Mouse (Mus musculus) myocyte (in vitro differentiated cells): ENCODE measurements around the gene Cabp7. TPM values are rescaled to one million over a fixed set of nuclear protein-coding genes. Genes with fewer than 3 reads are reported as not detected.
A peak's percentile ranks its signal among the peaks of the same experiment; 100 is the strongest.

ENCODE experiments used
- H3K27me3 ChIP-seq: one replicate; pipeline ENCODE4 v1.6.1; 2011; ENCODE audit not compliant: control insufficient read depth, insufficient read depth, insufficient read length
- H3K36me3 ChIP-seq: one replicate; pipeline ENCODE4 v1.6.1; 2011; ENCODE audit not compliant: control insufficient read depth, insufficient read depth
- H3K4me2 ChIP-seq: one replicate; pipeline ENCODE4 v1.6.1; 2011; ENCODE audit warnings: low read depth, control low read depth
- H3K4me3 ChIP-seq: one replicate; pipeline ENCODE4 v1.5.1; 2011; ENCODE audit warnings: mild to moderate bottlenecking, control low read depth, moderate library complexity
- H3K79me2 ChIP-seq: one replicate; pipeline ENCODE4 v1.6.1; 2011; ENCODE audit not compliant: control insufficient read depth, insufficient read depth
- H3ac ChIP-seq: one replicate; pipeline ENCODE4 v1.6.1; 2011; ENCODE audit not compliant: control insufficient read depth, insufficient read length
- CEBPB ChIP-seq: IDR thresholded peaks from 2 replicates; pipeline ENCODE4 v1.6.1; 2011; ENCODE audit warnings: mild to moderate bottlenecking, moderate library complexity; ENCODE audit not compliant: poor library complexity, insufficient read depth, severe bottlenecking
- E2F4 ChIP-seq: IDR thresholded peaks from one replicate; pipeline ENCODE4 v1.6.1; 2011; ENCODE audit warnings: mild to moderate bottlenecking, control low read depth, moderate library complexity; ENCODE audit not compliant: insufficient read depth
- MAX ChIP-seq: IDR thresholded peaks from one replicate; pipeline ENCODE4 v1.6.1; 2011; ENCODE audit warnings: low read depth, mild to moderate bottlenecking, control low read depth
- MYOD1 ChIP-seq, 3 experiments: IDR thresholded peaks; one replicate each; pipeline ENCODE4 v1.6.1; 2011; ENCODE audit warnings: control low read depth in 2 of 3, low read depth in 2 of 3, mild to moderate bottlenecking in 2 of 3, moderate library complexity in 1 of 3; ENCODE audit not compliant: insufficient read length in 2 of 3, control insufficient read depth in 1 of 3
- MYOG ChIP-seq, 3 experiments: IDR thresholded peaks; one replicate each; pipeline ENCODE4 v1.6.1; 2011; ENCODE audit warnings: control low read depth in 2 of 3, low read depth in 2 of 3, mild to moderate bottlenecking in 2 of 3; ENCODE audit not compliant: insufficient read length in 2 of 3, control insufficient read depth in 1 of 3, insufficient read depth in 1 of 3
- POLR2A ChIP-seq: IDR thresholded peaks from one replicate; pipeline ENCODE4 v1.6.1; 2011; ENCODE audit warnings: low read depth, mild to moderate bottlenecking, control low read depth, moderate library complexity; ENCODE audit not compliant: insufficient read length
- POLR2AphosphoS2 ChIP-seq: IDR thresholded peaks from one replicate; pipeline ENCODE4 v1.6.1; 2011; ENCODE audit warnings: low read depth, control low read depth; ENCODE audit not compliant: insufficient read length
- REST ChIP-seq: IDR thresholded peaks from one replicate; pipeline ENCODE4 v1.6.1; 2011; ENCODE audit warnings: mild to moderate bottlenecking, control low read depth, moderate library complexity; ENCODE audit not compliant: insufficient read depth, insufficient read length
- SRF ChIP-seq: IDR thresholded peaks from one replicate; pipeline ENCODE4 v1.6.1; 2011; ENCODE audit warnings: low read depth; ENCODE audit not compliant: control insufficient read depth, insufficient read length
- TCF12 ChIP-seq: IDR thresholded peaks from one replicate; pipeline ENCODE4 v1.6.1; 2011; ENCODE audit warnings: mild to moderate bottlenecking, control low read depth; ENCODE audit not compliant: poor library complexity, insufficient read depth, severe bottlenecking
- TCF3 ChIP-seq: IDR thresholded peaks from one replicate; pipeline ENCODE4 v1.6.1; 2011; ENCODE audit warnings: low read depth, control low read depth; ENCODE audit not compliant: insufficient read length
- USF1 ChIP-seq: IDR thresholded peaks from one replicate; pipeline ENCODE4 v1.6.1; 2011; ENCODE audit warnings: low read depth, mild to moderate bottlenecking, control low read depth, moderate library complexity
- polyA plus RNA-seq: library from polyadenylated mRNA; unstranded; fragments of >200 nt; fragmentation: generic; extraction: Trizol; gene quantifications from one replicate; pipeline ENCODE4 v1.2.1, GENCODE M21; 2012; ENCODE audit warnings: missing spikeins

Cabp7 gene
- polyA plus RNA-seq, 1 experiment: 0.08 TPM

DNA sequence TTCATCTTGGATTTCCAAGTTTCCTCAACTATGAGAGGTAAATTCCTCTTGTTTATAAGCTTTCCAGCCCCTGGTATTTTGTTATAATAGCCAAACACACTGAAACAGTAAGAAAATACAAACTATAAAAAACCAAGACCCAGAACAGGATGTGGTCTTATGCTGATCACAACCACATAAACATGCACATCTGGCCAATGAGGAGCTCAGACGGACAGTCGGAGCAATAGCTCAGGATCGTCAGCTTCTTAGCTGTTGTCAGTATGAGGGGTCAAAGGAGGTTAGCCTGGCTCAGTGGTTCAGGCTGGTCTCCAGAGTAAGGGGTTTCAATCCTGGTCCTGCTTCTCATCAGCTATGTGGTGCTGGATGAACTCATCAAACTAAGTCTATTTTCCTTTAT lies 36.5 kb upstream of the Cabp7 start:
- no peak overlapping the region for H3K4me3 ChIP-seq
- H3K36me3 ChIP-seq: peaks cover 27% of the 10 kb centered on the region
- TF ChIP-seq USF1 (no peak), MAX (no peak), CEBPB (no peak), REST (no peak), MYOD1 (IDR thresholded peaks at IDR 0.05; ENCODE audit: control insufficient read depth in 1 of 3, insufficient read length in 2 of 3, low read depth in 2 of 3) (no peak), TCF3 (no peak), E2F4 (no peak), MYOG (IDR thresholded peaks at IDR 0.05; ENCODE audit: control insufficient read depth in 1 of 3, insufficient read depth in 1 of 3, insufficient read length in 2 of 3, low read depth in 2 of 3) (no peak), POLR2A (no peak), TCF12 (no peak), SRF (no peak), POLR2AphosphoS2 (no peak)
- no peaks in the 10 kb centered on the region for H3K79me2 ChIP-seq
- no peaks in the 10 kb centered on the region for H3K27me3 ChIP-seq
- no peak overlapping the region for H3K4me2 ChIP-seq
- H3ac ChIP-seq: no peak overlapping the region

DNA sequence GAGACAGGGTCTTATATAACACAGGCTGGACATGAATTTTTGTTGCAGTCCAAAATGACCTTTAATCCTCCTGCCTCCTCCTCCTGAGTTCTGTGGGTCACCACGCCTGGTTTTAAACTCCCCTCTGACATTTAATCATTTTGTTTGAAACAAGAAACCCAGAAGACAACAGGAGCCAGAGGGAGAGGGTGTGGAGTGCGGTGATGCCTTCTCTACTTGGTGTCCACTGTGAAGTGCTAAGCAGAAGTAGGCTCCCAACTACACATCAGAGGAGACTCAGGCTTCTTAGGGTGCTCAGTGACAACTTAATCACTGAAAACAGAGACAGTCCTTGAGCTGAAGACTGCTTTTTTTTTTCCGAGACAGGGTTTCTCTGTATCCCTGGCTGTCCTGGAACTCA lies 34.3 kb upstream of the Cabp7 start:
- no peak for TF ChIP-seq TCF12
- TF ChIP-seq MAX: no peak
- no peak for TF ChIP-seq MYOD1 (IDR thresholded peaks at IDR 0.05; ENCODE audit: control insufficient read depth in 1 of 3, insufficient read length in 2 of 3, low read depth in 2 of 3)
- no peak for TF ChIP-seq CEBPB
- TF ChIP-seq SRF: no peak
- Histone ChIP-seq H3K4me3 (no peak overlapping the region), H3K79me2 (no peaks in the 10 kb centered on the region), H3K36me3 (peaks cover 21% of the 10 kb centered on the region), H3ac (no peak overlapping the region), H3K27me3 (no peaks in the 10 kb centered on the region), H3K4me2 (no peak overlapping the region)

DNA sequence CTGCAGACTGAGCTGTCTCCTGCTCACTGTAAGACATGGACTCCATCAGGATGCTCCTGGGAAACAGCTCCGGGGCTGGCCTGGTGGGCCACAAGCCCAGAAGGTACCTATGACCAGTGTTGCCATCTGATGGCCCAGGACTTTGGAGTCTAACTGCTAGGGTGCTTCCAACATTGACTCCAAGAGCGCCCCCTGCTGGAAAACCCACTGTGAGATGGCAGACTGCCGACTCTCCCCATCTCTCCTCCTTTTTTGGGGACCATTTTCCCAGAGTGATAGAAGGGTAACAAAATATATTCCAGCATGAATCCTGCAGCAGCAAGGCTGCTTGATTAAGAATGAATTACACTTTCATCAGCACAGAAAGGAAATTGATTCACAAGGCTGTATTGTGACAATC lies 26.3 kb upstream of the Cabp7 start:
- H3K4me3 ChIP-seq: no peak overlapping the region
- H3ac ChIP-seq: no peak overlapping the region
- no peaks in the 10 kb centered on the region for H3K79me2 ChIP-seq
- H3K4me2 ChIP-seq: no peak overlapping the region
- peaks cover 4% of the 10 kb centered on the region for H3K36me3 ChIP-seq
- TF ChIP-seq E2F4: no peak
- no peak for TF ChIP-seq SRF
- TF ChIP-seq TCF12: no peak
- no peak for TF ChIP-seq CEBPB
- TF ChIP-seq USF1: no peak
- TF ChIP-seq REST: no peak
- H3K27me3 ChIP-seq: no peaks in the 10 kb centered on the region

GRCm38 (mm10) chr11:4771756-4772155 lies 25.2 kb upstream of the Cabp7 start:
- no peak for TF ChIP-seq POLR2AphosphoS2
- no peak for TF ChIP-seq E2F4
- TF ChIP-seq MYOG (IDR thresholded peaks at IDR 0.05; ENCODE audit: control insufficient read depth in 1 of 3, insufficient read depth in 1 of 3, insufficient read length in 2 of 3, low read depth in 2 of 3): peak in 2 of 3 experiments; percentile 38 to 41
- TF ChIP-seq TCF3: no peak
- no peak for TF ChIP-seq SRF
- TF ChIP-seq CEBPB: no peak
- TF ChIP-seq USF1: no peak
- TF ChIP-seq MAX: no peak
- TF ChIP-seq MYOD1 (IDR thresholded peaks at IDR 0.05; ENCODE audit: control insufficient read depth in 1 of 3, insufficient read length in 2 of 3, low read depth in 2 of 3): peak in 2 of 3 experiments; percentile 79 to 80
- TF ChIP-seq TCF12: no peak
- no peak for TF ChIP-seq POLR2A
- TF ChIP-seq REST: no peak
- peak overlapping the region; percentile 28 for H3K4me2 ChIP-seq
- H3K79me2 ChIP-seq: no peaks in the 10 kb centered on the region
- H3K4me3 ChIP-seq: no peak overlapping the region
- no peaks in the 10 kb centered on the region for H3K27me3 ChIP-seq
- H3ac ChIP-seq: no peak overlapping the region
- no peaks in the 10 kb centered on the region for H3K36me3 ChIP-seq

GRCm38 (mm10) chr11:4769881-4770280 lies 23.3 kb upstream of the Cabp7 start:
- H3K4me2 ChIP-seq: no peak overlapping the region
- H3K27me3 ChIP-seq: no peaks in the 10 kb centered on the region
- H3ac ChIP-seq: no peak overlapping the region
- TF ChIP-seq TCF3 (no peak), POLR2AphosphoS2 (no peak), MAX (no peak), POLR2A (no peak), SRF (no peak), USF1 (no peak), REST (no peak), MYOD1 (IDR thresholded peaks at IDR 0.05; ENCODE audit: control insufficient read depth in 1 of 3, insufficient read length in 2 of 3, low read depth in 2 of 3) (no peak), TCF12 (no peak), MYOG (IDR thresholded peaks at IDR 0.05; ENCODE audit: control insufficient read depth in 1 of 3, insufficient read depth in 1 of 3, insufficient read length in 2 of 3, low read depth in 2 of 3) (no peak), E2F4 (no peak), CEBPB (no peak)
- H3K79me2 ChIP-seq: no peaks in the 10 kb centered on the region
- H3K36me3 ChIP-seq: no peaks in the 10 kb centered on the region
- H3K4me3 ChIP-seq: no peak overlapping the region
